Mouse (Mus musculus) lung, postnatal 0 days (tissue): ENCODE measurements around the gene Best3.

Source experiments
- CTCF ChIP-seq: IDR thresholded peaks from 2 replicates; pipeline ENCODE4 v1.5.1; 2016; ENCODE audit warnings: antibody characterized with exemption, mild to moderate bottlenecking
- EP300 ChIP-seq: IDR thresholded peaks from 2 replicates; pipeline ENCODE4 v1.6.1; 2016; ENCODE audit warnings: antibody characterized with exemption, mild to moderate bottlenecking, control low read depth

DNA sequence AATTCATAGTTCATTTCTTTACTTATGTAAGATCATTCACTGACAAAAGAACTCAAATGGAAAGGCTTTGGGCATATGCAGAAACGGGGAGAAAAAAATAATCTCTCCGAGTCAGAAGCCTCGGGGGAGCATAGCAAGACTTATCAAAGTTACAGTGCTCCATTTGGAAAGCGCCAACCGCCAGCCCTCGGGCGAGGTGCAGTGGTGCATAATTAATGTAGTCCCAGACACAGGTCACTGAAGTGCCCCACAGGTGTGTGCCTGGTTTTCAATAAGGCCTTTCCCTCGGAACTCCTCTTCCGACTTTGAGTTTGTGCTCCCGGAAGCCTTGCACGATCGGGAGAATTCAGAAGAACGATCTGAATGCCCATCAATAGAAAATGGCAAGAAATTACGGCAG, 24.0 kb upstream of the Best3 start:
- TF ChIP-seq CTCF (no peak), EP300 (no peak)
